In the genomic region with DNA sequence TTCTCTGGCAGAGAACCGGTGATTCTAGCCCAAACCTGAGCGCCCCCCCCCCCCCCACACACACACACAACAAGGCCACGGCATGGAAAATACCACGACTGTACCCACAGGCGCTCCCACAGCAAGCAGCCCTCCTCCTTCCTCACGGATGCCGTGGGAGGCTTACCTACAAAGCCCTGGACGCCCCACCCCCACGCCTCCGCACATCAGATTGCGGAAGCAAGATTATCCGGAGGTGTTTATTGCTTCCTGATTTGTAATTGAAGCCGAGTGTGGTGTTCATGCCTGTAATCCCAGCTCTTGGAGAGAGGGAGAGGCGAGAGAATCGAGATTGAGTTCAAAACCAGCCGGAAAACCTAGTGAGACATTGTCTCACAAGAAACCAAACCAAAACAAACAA, we compare ENCODE assay signal across 8 mouse cellular contexts. TPM values are rescaled to one million over a fixed set of nuclear protein-coding genes. Genes with fewer than 3 reads are reported as not detected.
DNase-seq lines count a peak whose midpoint lies in the region; ATAC-seq lines count a peak whose summit lies in the region.

No protein-coding gene starts in this region.

- H3K27me3 ChIP-seq in liver, embryonic 11.5 days (replicated peaks; ENCODE audit: control insufficient read depth, insufficient read depth, low read length) = peaks cover 85% of the 10 kb centered on the region
- H3K27me3 ChIP-seq in heart, embryonic 16.5 days (ENCODE audit: control insufficient read depth, insufficient read depth, low read length) = peaks cover 57% of the 10 kb centered on the region
- no peaks in the 10 kb centered on the region for H3K27me3 ChIP-seq in neural tube, embryonic 13.5 days

- H3K4me3 ChIP-seq in liver, embryonic 11.5 days (ENCODE audit: low read depth, low read length) = peak overlapping the region; percentile 24; the same call in 1 of the 2 replicates
- H3K4me3 ChIP-seq in heart, embryonic 16.5 days (ENCODE audit: low read length) = peak overlapping the region; percentile 35
- H3K4me3 ChIP-seq in neural tube, embryonic 13.5 days = peak overlapping the region; percentile 67

- H3K4me2 ChIP-seq in liver, embryonic 11.5 days = peak overlapping the region; percentile 58
- peak overlapping the region; percentile 53 for H3K4me2 ChIP-seq in heart, embryonic 16.5 days (ENCODE audit: low read depth, low read length)
- H3K4me2 ChIP-seq in neural tube, embryonic 13.5 days = peak overlapping the region; percentile 77

- no peak for DNase-seq in liver, embryonic 11.5 days (ENCODE audit: low spot score)
- DNase-seq in liver = no peak
- DNase-seq in cerebellum, adult 8-10 months = peak; percentile 64
- DNase-seq in kidney, postnatal 4 days = peak; percentile 57 to 70
- DNase-seq in adrenal gland, adult 2 months = no peak
- DNase-seq in layer of hippocampus, postnatal 10 days (ENCODE audit: low spot score in 2 of 2) = no peak

- WGBS in liver, embryonic 11.5 days = 10% methylated on average over 16 of the region's 16 CpGs
- 11% methylated on average over 16 of the region's 16 CpGs for WGBS in heart, embryonic 16.5 days
- WGBS in neural tube, embryonic 13.5 days = 15% methylated on average over 15 of the region's 16 CpGs

- H3K27ac ChIP-seq in liver, embryonic 11.5 days (ENCODE audit: low read depth, low read length) = no peak overlapping the region
- no peak overlapping the region for H3K27ac ChIP-seq in heart, embryonic 16.5 days (ENCODE audit: low read length)
- H3K27ac ChIP-seq in neural tube, embryonic 13.5 days (replicated peaks) = peak overlapping the region; percentile 81

- H3K4me1 ChIP-seq in liver, embryonic 11.5 days (replicated peaks; ENCODE audit: control insufficient read depth, insufficient read depth, low read length) = peaks cover 14% of the 10 kb centered on the region; the same call in 1 of the 2 replicates
- H3K4me1 ChIP-seq in heart, embryonic 16.5 days (ENCODE audit: control insufficient read depth, insufficient read depth, low read length) = peaks cover 12% of the 10 kb centered on the region
- peaks cover 45% of the 10 kb centered on the region for H3K4me1 ChIP-seq in neural tube, embryonic 13.5 days (replicated peaks)

- no peaks in the 10 kb centered on the region for H3K9me3 ChIP-seq in liver, embryonic 11.5 days (ENCODE audit: control insufficient read depth, low read length)
- no peaks in the 10 kb centered on the region for H3K9me3 ChIP-seq in heart, embryonic 16.5 days (replicated peaks; ENCODE audit: control insufficient read depth, low read length)
- H3K9me3 ChIP-seq in neural tube, embryonic 13.5 days = no peaks in the 10 kb centered on the region

- no peaks in the 10 kb centered on the region for H3K36me3 ChIP-seq in liver, embryonic 11.5 days (ENCODE audit: control insufficient read depth, insufficient read depth, low read length)
- H3K36me3 ChIP-seq in heart, embryonic 16.5 days (ENCODE audit: control insufficient read depth, insufficient read depth) = no peaks in the 10 kb centered on the region
- peaks cover 36% of the 10 kb centered on the region for H3K36me3 ChIP-seq in neural tube, embryonic 13.5 days

- no peak overlapping the region for H3K9ac ChIP-seq in liver, embryonic 11.5 days (ENCODE audit: low read depth, low read length)
- H3K9ac ChIP-seq in heart, embryonic 16.5 days (ENCODE audit: low read length) = no peak overlapping the region
- peak overlapping the region; percentile 84 for H3K9ac ChIP-seq in neural tube, embryonic 13.5 days

- ATAC-seq in liver, embryonic 11.5 days (replicated peaks; ENCODE audit: low FRiP score) = no peak
- ATAC-seq in heart, embryonic 16.5 days (replicated peaks; ENCODE audit: extremely low read depth, insufficient read depth, low FRiP score) = no peak
- ATAC-seq in neural tube, embryonic 13.5 days (ENCODE audit: low read depth) = no peak

RNA-seq across cellular contexts. Expression of gene Mapk11, which starts 2.4 kb away (rescaled TPM):
- polyA plus RNA-seq in liver, embryonic 11.5 days (2014; fragmentation: Nextera tagmentation; extraction: Ambion mirVana) = 3.3 and 4.4 TPM in 2 replicates
- 3.6 and 4.1 TPM in 2 replicates for polyA plus RNA-seq in heart, embryonic 16.5 days (2015; fragmentation: Nextera tagmentation; extraction: Ambion mirVana)
- polyA plus RNA-seq in neural tube, embryonic 13.5 days (2015; fragmentation: Nextera tagmentation; extraction: Ambion mirVana) = 35.8 and 40.2 TPM in 2 replicates
- 1 to 10 TPM; 2.5 to 3.6 TPM for total RNA-seq in adrenal gland, adult 2 months (2021)
- polyA plus RNA-seq in adrenal gland, adult 2 months (2012; rRNA removed) = 4.1 and 4.4 TPM in 2 replicates
- 10 to 100 TPM; 18.4 to 25.3 TPM for total RNA-seq in layer of hippocampus, postnatal 10 days (2021)

RNA-seq across cellular contexts. Expression of gene Mapk12, which starts 6.5 kb away (rescaled TPM):
- 3.8 and 4.8 TPM in 2 replicates for polyA plus RNA-seq in liver, embryonic 11.5 days (2014; fragmentation: Nextera tagmentation; extraction: Ambion mirVana)
- polyA plus RNA-seq in heart, embryonic 16.5 days (2015; fragmentation: Nextera tagmentation; extraction: Ambion mirVana) = 17.7 and 18.4 TPM in 2 replicates
- polyA plus RNA-seq in neural tube, embryonic 13.5 days (2015; fragmentation: Nextera tagmentation; extraction: Ambion mirVana) = 6.7 and 7.0 TPM in 2 replicates
- total RNA-seq in adrenal gland, adult 2 months (2021) = 10 to 100 TPM in 1 of 2 experiments, 1 to 10 TPM in 1; 6.7 to 10.2 TPM
- polyA plus RNA-seq in adrenal gland, adult 2 months (2012; rRNA removed) = 5.9 and 9.1 TPM in 2 replicates
- 1 to 10 TPM; 4.0 to 5.5 TPM for total RNA-seq in layer of hippocampus, postnatal 10 days (2021)

RNA-seq across cellular contexts. Expression of gene Hdac10, which starts 18.5 kb away (rescaled TPM):
- 21.1 and 22.7 TPM in 2 replicates for polyA plus RNA-seq in liver, embryonic 11.5 days (2014; fragmentation: Nextera tagmentation; extraction: Ambion mirVana)
- 16.4 and 19.7 TPM in 2 replicates for polyA plus RNA-seq in heart, embryonic 16.5 days (2015; fragmentation: Nextera tagmentation; extraction: Ambion mirVana)
- polyA plus RNA-seq in neural tube, embryonic 13.5 days (2015; fragmentation: Nextera tagmentation; extraction: Ambion mirVana) = 23.9 and 26.7 TPM in 2 replicates
- total RNA-seq in adrenal gland, adult 2 months (2021) = 10 to 100 TPM; 10.9 to 11.2 TPM
- polyA plus RNA-seq in adrenal gland, adult 2 months (2012; rRNA removed) = 29.7 and 30.3 TPM in 2 replicates
- total RNA-seq in layer of hippocampus, postnatal 10 days (2021) = 10 to 100 TPM; 17.2 to 19.4 TPM

RNA-seq across cellular contexts. Expression of gene Tubgcp6, which starts 24.1 kb away (rescaled TPM):
- polyA plus RNA-seq in liver, embryonic 11.5 days (2014; fragmentation: Nextera tagmentation; extraction: Ambion mirVana) = 18.4 and 21.8 TPM in 2 replicates
- 9.1 and 9.8 TPM in 2 replicates for polyA plus RNA-seq in heart, embryonic 16.5 days (2015; fragmentation: Nextera tagmentation; extraction: Ambion mirVana)
- 15.8 and 16.7 TPM in 2 replicates for polyA plus RNA-seq in neural tube, embryonic 13.5 days (2015; fragmentation: Nextera tagmentation; extraction: Ambion mirVana)
- 10 to 100 TPM; 11.2 to 12.3 TPM for total RNA-seq in adrenal gland, adult 2 months (2021)
- 30.6 and 31.8 TPM in 2 replicates for polyA plus RNA-seq in adrenal gland, adult 2 months (2012; rRNA removed)
- total RNA-seq in layer of hippocampus, postnatal 10 days (2021) = 10 to 100 TPM; 26.5 to 30.0 TPM

RNA-seq across cellular contexts. Expression of gene Plxnb2, which starts 33.6 kb away (rescaled TPM):
- 70.5 and 78.3 TPM in 2 replicates for polyA plus RNA-seq in liver, embryonic 11.5 days (2014; fragmentation: Nextera tagmentation; extraction: Ambion mirVana)
- 91.8 and 104 TPM in 2 replicates for polyA plus RNA-seq in heart, embryonic 16.5 days (2015; fragmentation: Nextera tagmentation; extraction: Ambion mirVana)
- 89.8 and 94.5 TPM in 2 replicates for polyA plus RNA-seq in neural tube, embryonic 13.5 days (2015; fragmentation: Nextera tagmentation; extraction: Ambion mirVana)
- total RNA-seq in adrenal gland, adult 2 months (2021) = 100 to 1,000 TPM in 1 of 2 experiments, 10 to 100 TPM in 1; 94.8 to 118 TPM
- 168 and 182 TPM in 2 replicates for polyA plus RNA-seq in adrenal gland, adult 2 months (2012; rRNA removed)
- 10 to 100 TPM; 65.4 to 78.2 TPM for total RNA-seq in layer of hippocampus, postnatal 10 days (2021)

Comparison
In these comparisons a context has a peak if more than half of its experiments do, and no peak if none do; other contexts are left out.
1. DNase-seq: peak in cerebellum, adult 8-10 months (single experiment) and kidney, postnatal 4 days (2 of 2); none in liver, embryonic 11.5 days (single experiment), liver (single experiment), adrenal gland, adult 2 months (single experiment) and layer of hippocampus, postnatal 10 days (0 of 2).
2. Peak in every context shown above with its lines, with median percentiles within 50 percentile points of each other: H3K4me2 ChIP-seq and H3K4me3 ChIP-seq.